Mouse (Mus musculus): Measurements from ENCODE around the gene Ppm1d. TPM values are rescaled to one million over a fixed set of nuclear protein-coding genes. Genes with fewer than 3 reads are reported as not detected.

Gene Ppm1d
- polyA plus RNA-seq, 1 experiment from 2014 or later, result 21.8 TPM

GRCm38 (mm10) chr11:85301161-85301560 is 9.9 kb upstream of the Ppm1d start:
- Histone ChIP-seq H3K9ac (no peak overlapping the region), H3K36me3 (no peaks in the 10 kb centered on the region), H3K9me3 (replicated peaks) (no peaks in the 10 kb centered on the region), H3K4me1 (replicated peaks) (peaks cover 48% of the 10 kb centered on the region), H3K27me3 (no peaks in the 10 kb centered on the region), H3K4me3 (replicated peaks) (no peak overlapping the region), H3K4me2 (no peak overlapping the region), H3K27ac (no peak overlapping the region)
- DNase-seq (no peak), ATAC-seq (ENCODE audit: low read depth) (no peak)
- 82% methylated on average over 3 of the region's 3 CpGs for WGBS (ENCODE audit: insufficient replicate concordance)

- H3K9me3 ChIP-seq (replicated peaks), result no peaks in the 10 kb centered on the region
- H3K4me2 ChIP-seq, result no peak overlapping the region
- no peak overlapping the region for H3K4me3 ChIP-seq (replicated peaks)
- H3K9ac ChIP-seq, result no peak overlapping the region
- 55% methylated on average over 2 of the region's 2 CpGs for WGBS (ENCODE audit: insufficient replicate concordance)
- H3K27ac ChIP-seq, result no peak overlapping the region
- DNase-seq, result no peak
- no peaks in the 10 kb centered on the region for H3K27me3 ChIP-seq
- no peaks in the 10 kb centered on the region for H3K36me3 ChIP-seq
- H3K4me1 ChIP-seq (replicated peaks), result peaks cover 42% of the 10 kb centered on the region
- ATAC-seq (ENCODE audit: low read depth), result no peak
Observed at GRCm38 (mm10) chr11:85301836-85302235, 9.2 kb upstream of the Ppm1d start.

- H3K36me3 ChIP-seq, result no peaks in the 10 kb centered on the region
- no peaks in the 10 kb centered on the region for H3K9me3 ChIP-seq (replicated peaks)
- no peaks in the 10 kb centered on the region for H3K27me3 ChIP-seq
- ATAC-seq (ENCODE audit: low read depth) (no peak), DNase-seq (no peak)
- no peak overlapping the region for H3K9ac ChIP-seq
- H3K4me2 ChIP-seq, result no peak overlapping the region
- H3K4me1 ChIP-seq (replicated peaks), result peaks cover 18% of the 10 kb centered on the region
- 33% methylated on average over 4 of the region's 4 CpGs for WGBS (ENCODE audit: insufficient replicate concordance)
- H3K4me3 ChIP-seq (replicated peaks), result no peak overlapping the region
- H3K27ac ChIP-seq, result no peak overlapping the region
Observed at GRCm38 (mm10) chr11:85306577-85307260, 4.3 kb upstream of the Ppm1d start.

GRCm38 (mm10) chr11:85308799-85309198 is 2.2 kb upstream of the Ppm1d start:
- peak overlapping the region; percentile 34 for H3K27ac ChIP-seq
- DNase-seq, result no peak
- no peak overlapping the region for H3K4me2 ChIP-seq
- WGBS (ENCODE audit: insufficient replicate concordance), result 73% methylated on average over 2 of the region's 2 CpGs
- no peaks in the 10 kb centered on the region for H3K27me3 ChIP-seq
- no peak overlapping the region for H3K9ac ChIP-seq
- H3K36me3 ChIP-seq, result peaks cover 6% of the 10 kb centered on the region
- H3K4me1 ChIP-seq (replicated peaks), result peaks cover 31% of the 10 kb centered on the region
- no peak for ATAC-seq (ENCODE audit: low read depth)
- no peaks in the 10 kb centered on the region for H3K9me3 ChIP-seq (replicated peaks)
- H3K4me3 ChIP-seq (replicated peaks), result no peak overlapping the region

- WGBS (ENCODE audit: insufficient replicate concordance), result under 1% methylated on average over 15 of the region's 15 CpGs
- Histone ChIP-seq H3K9me3 (replicated peaks) (no peaks in the 10 kb centered on the region), H3K27ac (peak overlapping the region; percentile 95), H3K4me2 (peak overlapping the region; percentile 81), H3K36me3 (peaks cover 19% of the 10 kb centered on the region), H3K9ac (peak overlapping the region; percentile 84), H3K4me1 (replicated peaks) (peaks cover 35% of the 10 kb centered on the region), H3K27me3 (no peaks in the 10 kb centered on the region), H3K4me3 (replicated peaks) (peak overlapping the region; percentile 87)
- DNase-seq (no peak), ATAC-seq (ENCODE audit: low read depth) (no peak)
Observed at GRCm38 (mm10) chr11:85310407-85310712, 684 bp upstream of the Ppm1d start.

GRCm38 (mm10) chr11:85311645-85312490 is 824 bp downstream of the Ppm1d start:
- Histone ChIP-seq H3K36me3 (peaks cover 28% of the 10 kb centered on the region), H3K27me3 (no peaks in the 10 kb centered on the region), H3K4me2 (peak overlapping the region; percentile 83), H3K9me3 (replicated peaks) (no peaks in the 10 kb centered on the region), H3K4me3 (replicated peaks) (peak overlapping the region; percentile 87), H3K27ac (peak overlapping the region; percentile 94), H3K4me1 (replicated peaks) (peaks cover 36% of the 10 kb centered on the region), H3K9ac (peak overlapping the region; percentile 98)
- ATAC-seq (ENCODE audit: low read depth), result peak; percentile 19
- WGBS (ENCODE audit: insufficient replicate concordance), result under 1% methylated on average over 54 of the region's 56 CpGs
- DNase-seq, result peak; percentile 53

- WGBS (ENCODE audit: insufficient replicate concordance), result 41% methylated on average over 2 of the region's 2 CpGs
- H3K9me3 ChIP-seq (replicated peaks), result no peaks in the 10 kb centered on the region
- no peaks in the 10 kb centered on the region for H3K27me3 ChIP-seq
- no peak for DNase-seq
- peak overlapping the region; percentile 98 for H3K9ac ChIP-seq
- H3K4me3 ChIP-seq (replicated peaks), result peak overlapping the region; percentile 87
- ATAC-seq (ENCODE audit: low read depth), result no peak
- peak overlapping the region; percentile 94; the same call in 1 of the 2 replicates for H3K27ac ChIP-seq
- peaks cover 29% of the 10 kb centered on the region for H3K36me3 ChIP-seq
- H3K4me2 ChIP-seq, result peak overlapping the region; percentile 83
- H3K4me1 ChIP-seq (replicated peaks), result peaks cover 36% of the 10 kb centered on the region
Observed at GRCm38 (mm10) chr11:85312818-85313217, 1.8 kb downstream of the Ppm1d start.

- no peak for DNase-seq
- Histone ChIP-seq H3K9me3 (replicated peaks) (no peaks in the 10 kb centered on the region), H3K27ac (no peak overlapping the region), H3K4me2 (peak overlapping the region; percentile 83), H3K4me3 (replicated peaks) (peak overlapping the region; percentile 87), H3K4me1 (replicated peaks) (peaks cover 36% of the 10 kb centered on the region), H3K27me3 (no peaks in the 10 kb centered on the region), H3K36me3 (peaks cover 33% of the 10 kb centered on the region), H3K9ac (peak overlapping the region; percentile 98)
- no peak for ATAC-seq (ENCODE audit: low read depth)
- 91% methylated on average over 3 of the region's 3 CpGs for WGBS (ENCODE audit: insufficient replicate concordance)
Observed at GRCm38 (mm10) chr11:85313361-85313760, 2.3 kb downstream of the Ppm1d start.

- WGBS (ENCODE audit: insufficient replicate concordance), result 55% methylated on average over 9 of the region's 9 CpGs
- no peak overlapping the region for H3K9ac ChIP-seq
- H3K27me3 ChIP-seq, result no peaks in the 10 kb centered on the region
- H3K36me3 ChIP-seq, result peaks cover 37% of the 10 kb centered on the region
- H3K27ac ChIP-seq, result peak overlapping the region; percentile 31
- no peak overlapping the region for H3K4me3 ChIP-seq (replicated peaks)
- H3K9me3 ChIP-seq (replicated peaks), result no peaks in the 10 kb centered on the region
- peak; percentile 47; the same call in 1 of the 2 replicates for ATAC-seq (ENCODE audit: low read depth)
- DNase-seq, result no peak
- peak overlapping the region; percentile 21 for H3K4me2 ChIP-seq
- peaks cover 35% of the 10 kb centered on the region for H3K4me1 ChIP-seq (replicated peaks)
Observed at GRCm38 (mm10) chr11:85323567-85324330, 12.7 kb downstream of the Ppm1d start.

GRCm38 (mm10) chr11:85328717-85329116 is 17.7 kb downstream of the Ppm1d start:
- Histone ChIP-seq H3K36me3 (peaks cover 70% of the 10 kb centered on the region), H3K4me1 (replicated peaks) (peaks cover 13% of the 10 kb centered on the region), H3K4me2 (no peak overlapping the region), H3K9me3 (replicated peaks) (no peaks in the 10 kb centered on the region), H3K27ac (no peak overlapping the region), H3K4me3 (replicated peaks) (no peak overlapping the region), H3K9ac (no peak overlapping the region), H3K27me3 (no peaks in the 10 kb centered on the region)
- DNase-seq (no peak), ATAC-seq (ENCODE audit: low read depth) (no peak)
- 85% methylated on average over 3 of the region's 3 CpGs for WGBS (ENCODE audit: insufficient replicate concordance)

- Histone ChIP-seq H3K4me3 (replicated peaks) (no peak overlapping the region), H3K36me3 (peaks cover 76% of the 10 kb centered on the region)
Observed at GRCm38 (mm10) chr11:85329167-85329894, 18.3 kb downstream of the Ppm1d start.

More at GRCm38 (mm10) chr11:85329167-85329894, 18.3 kb downstream of the Ppm1d start:
- Histone ChIP-seq H3K9me3 (replicated peaks) (no peaks in the 10 kb centered on the region), H3K9ac (no peak overlapping the region), H3K27ac (no peak overlapping the region), H3K4me1 (replicated peaks) (peaks cover 7% of the 10 kb centered on the region), H3K4me2 (no peak overlapping the region), H3K27me3 (no peaks in the 10 kb centered on the region)
- no peak for DNase-seq
- WGBS (ENCODE audit: insufficient replicate concordance), result 90% methylated on average over 7 of the region's 7 CpGs
- ATAC-seq (ENCODE audit: low read depth), result no peak
